Mouse (Mus musculus): ENCODE measurements around the gene St5. TPM values are rescaled to one million over a fixed set of nuclear protein-coding genes. Genes with fewer than 3 reads are reported as not detected.
A peak's percentile ranks its signal among the peaks of the same experiment; 100 is the strongest.

The St5 gene
- polyA plus RNA-seq, 1 experiment from 2014 or later = 68.7 TPM

- no peak for DNase-seq (ENCODE audit: low spot score)
Observed at GRCm38 (mm10) chr7:109641102-109641501, 62.3 kb downstream of the St5 start.

DNA sequence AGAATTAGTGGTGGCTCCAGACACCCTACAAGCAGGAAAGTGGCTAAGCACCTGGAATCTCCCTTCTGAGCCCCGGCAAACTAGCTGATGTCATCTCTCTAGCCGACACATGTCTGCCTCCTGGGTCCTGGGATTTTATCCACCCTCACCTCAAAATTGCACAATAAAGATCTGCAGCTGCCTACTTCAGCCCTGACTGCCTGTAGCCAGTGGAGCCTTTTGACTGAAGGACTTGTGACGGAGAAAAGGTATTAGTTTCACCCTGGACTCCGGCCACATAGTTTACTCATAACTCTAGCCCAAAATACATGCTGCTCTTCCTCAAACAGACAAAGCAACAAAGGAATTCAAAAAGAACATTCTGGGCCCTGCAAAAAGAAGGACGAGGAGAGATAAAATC lies 66.0 kb downstream of the St5 start:
- Histone ChIP-seq H3K27me3 (replicated peaks; ENCODE audit: control insufficient read depth, insufficient read depth, low read length) (no peaks in the 10 kb centered on the region), H3K4me2 (ENCODE audit: low read length) (no peak overlapping the region), H3K9me3 (ENCODE audit: control insufficient read depth, low read length) (no peaks in the 10 kb centered on the region), H3K36me3 (ENCODE audit: control insufficient read depth, insufficient read depth, low read length) (no peaks in the 10 kb centered on the region), H3K9ac (ENCODE audit: low read length) (no peak overlapping the region), H3K4me1 (replicated peaks; ENCODE audit: control insufficient read depth, insufficient read depth, low read length) (peaks cover 20% of the 10 kb centered on the region), H3K27ac (ENCODE audit: low read depth) (no peak overlapping the region), H3K4me3 (ENCODE audit: low read depth, low read length) (no peak overlapping the region)
- no peak for ATAC-seq (replicated peaks; ENCODE audit: low FRiP score, low TSS enrichment, low read depth)
- DNase-seq (ENCODE audit: low spot score) = no peak
- 51% methylated on average over 5 of the region's 5 CpGs for WGBS

More at GRCm38 (mm10) chr7:109641102-109641501, 62.3 kb downstream of the St5 start:
- H3K4me2 ChIP-seq (ENCODE audit: low read length) = no peak overlapping the region
- no peak for ATAC-seq (replicated peaks; ENCODE audit: low FRiP score, low TSS enrichment, low read depth)
- no peaks in the 10 kb centered on the region for H3K9me3 ChIP-seq (ENCODE audit: control insufficient read depth, low read length)
- H3K4me1 ChIP-seq (replicated peaks; ENCODE audit: control insufficient read depth, insufficient read depth, low read length) = peaks cover 25% of the 10 kb centered on the region
- 55% methylated on average over 8 of the region's 8 CpGs for WGBS
- H3K36me3 ChIP-seq (ENCODE audit: control insufficient read depth, insufficient read depth, low read length) = no peaks in the 10 kb centered on the region
- no peak overlapping the region for H3K9ac ChIP-seq (ENCODE audit: low read length)
- no peaks in the 10 kb centered on the region for H3K27me3 ChIP-seq (replicated peaks; ENCODE audit: control insufficient read depth, insufficient read depth, low read length)
- no peak overlapping the region for H3K4me3 ChIP-seq (ENCODE audit: low read depth, low read length)
- 0 out of 2 replicates have a peak overlapping the region, but pooled peaks have one; percentile 16 for H3K27ac ChIP-seq (ENCODE audit: low read depth)

DNA sequence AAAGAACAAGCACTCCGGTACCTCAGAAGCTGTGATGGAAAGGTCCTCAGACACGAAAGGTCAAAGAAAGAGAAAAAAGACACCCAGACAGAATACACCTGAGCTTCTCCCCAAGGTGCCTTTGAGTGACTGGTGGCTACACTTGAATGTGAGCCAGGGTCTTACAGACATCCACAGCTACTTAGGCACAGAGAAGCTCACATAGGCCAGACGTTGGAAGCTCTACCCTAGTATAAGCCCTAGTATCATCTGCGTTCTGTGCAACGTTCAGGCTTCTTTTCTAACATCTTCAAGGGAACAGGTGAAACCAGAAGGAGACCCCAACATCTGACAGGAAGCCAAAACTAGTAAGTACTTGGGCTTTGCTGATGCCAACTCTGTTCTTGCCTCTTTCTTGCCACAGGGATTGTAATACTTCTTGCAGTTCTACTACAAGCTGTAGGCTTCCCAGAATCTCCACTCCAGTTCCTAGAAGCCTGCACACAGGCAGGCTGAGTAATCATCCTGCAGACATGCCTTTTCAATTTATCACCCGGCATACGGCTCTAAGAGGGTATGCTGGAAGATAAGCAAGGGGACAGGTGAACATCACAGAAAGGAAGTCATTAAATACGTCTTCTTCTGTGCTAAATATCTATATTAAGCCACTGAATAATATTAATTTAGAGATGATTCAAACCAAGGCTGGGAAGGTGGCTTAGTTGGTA lies 67.2 kb downstream of the St5 start:
- no peak for DNase-seq (ENCODE audit: low spot score)
- no peaks in the 10 kb centered on the region for H3K36me3 ChIP-seq (ENCODE audit: control insufficient read depth, insufficient read depth, low read length)

GRCm38 (mm10) chr7:109633404-109634085 lies 69.9 kb downstream of the St5 start:
- 84% methylated on average over 15 of the region's 15 CpGs for WGBS
- H3K4me1 ChIP-seq (replicated peaks; ENCODE audit: control insufficient read depth, insufficient read depth, low read length) = peaks cover 23% of the 10 kb centered on the region
- ATAC-seq (replicated peaks; ENCODE audit: low FRiP score, low TSS enrichment, low read depth) (no peak), DNase-seq (ENCODE audit: low spot score) (no peak)
- no peak overlapping the region for H3K4me2 ChIP-seq (ENCODE audit: low read length)
- H3K36me3 ChIP-seq (ENCODE audit: control insufficient read depth, insufficient read depth, low read length) = no peaks in the 10 kb centered on the region
- no peaks in the 10 kb centered on the region for H3K27me3 ChIP-seq (replicated peaks; ENCODE audit: control insufficient read depth, insufficient read depth, low read length)
- no peak overlapping the region for H3K9ac ChIP-seq (ENCODE audit: low read length)
- H3K27ac ChIP-seq (ENCODE audit: low read depth) = no peak overlapping the region
- no peak overlapping the region for H3K4me3 ChIP-seq (ENCODE audit: low read depth, low read length)
- H3K9me3 ChIP-seq (ENCODE audit: control insufficient read depth, low read length) = no peaks in the 10 kb centered on the region

More for the DNA sequence above, 67.2 kb downstream of the St5 start:
- H3K4me3 ChIP-seq (ENCODE audit: low read depth, low read length) = no peak overlapping the region
- ATAC-seq (replicated peaks; ENCODE audit: low FRiP score, low TSS enrichment, low read depth) = no peak
- no peaks in the 10 kb centered on the region for H3K9me3 ChIP-seq (ENCODE audit: control insufficient read depth, low read length)
- H3K27me3 ChIP-seq (replicated peaks; ENCODE audit: control insufficient read depth, insufficient read depth, low read length) = no peaks in the 10 kb centered on the region
- H3K4me1 ChIP-seq (replicated peaks; ENCODE audit: control insufficient read depth, insufficient read depth, low read length) = peaks cover 10% of the 10 kb centered on the region
- no peak overlapping the region for H3K9ac ChIP-seq (ENCODE audit: low read length)
- no peak overlapping the region for H3K4me2 ChIP-seq (ENCODE audit: low read length)
- no peak overlapping the region for H3K27ac ChIP-seq (ENCODE audit: low read depth)
- WGBS = 71% methylated on average over 8 of the region's 8 CpGs

DNA sequence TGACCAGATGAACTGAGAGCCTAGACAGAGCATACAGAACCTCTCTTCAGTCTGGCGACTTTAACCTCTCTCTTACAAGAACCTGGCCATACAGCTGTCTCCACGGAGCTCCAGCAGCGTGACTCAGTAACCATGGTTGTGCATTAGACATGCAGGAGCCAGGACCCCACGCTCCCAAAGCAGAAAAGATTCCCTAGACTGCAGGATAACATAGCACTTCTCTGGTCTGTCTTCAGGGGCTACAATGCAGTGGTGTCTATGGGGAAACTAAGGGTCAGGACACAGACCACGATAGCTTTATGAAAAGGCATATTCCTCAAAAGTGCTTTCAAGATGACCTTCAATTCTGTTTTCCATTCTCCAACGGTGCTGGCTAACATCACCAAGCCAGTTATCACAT lies 72.1 kb downstream of the St5 start:
- Histone ChIP-seq H3K9ac (ENCODE audit: low read length) (no peak overlapping the region), H3K27me3 (replicated peaks; ENCODE audit: control insufficient read depth, insufficient read depth, low read length) (no peaks in the 10 kb centered on the region), H3K4me2 (ENCODE audit: low read length) (no peak overlapping the region), H3K36me3 (ENCODE audit: control insufficient read depth, insufficient read depth, low read length) (no peaks in the 10 kb centered on the region), H3K27ac (ENCODE audit: low read depth) (no peak overlapping the region), H3K9me3 (ENCODE audit: control insufficient read depth, low read length) (no peaks in the 10 kb centered on the region), H3K4me1 (replicated peaks; ENCODE audit: control insufficient read depth, insufficient read depth, low read length) (peaks cover 15% of the 10 kb centered on the region), H3K4me3 (ENCODE audit: low read depth, low read length) (no peak overlapping the region)
- no peak for ATAC-seq (replicated peaks; ENCODE audit: low FRiP score, low TSS enrichment, low read depth)
- no peak for DNase-seq (ENCODE audit: low spot score)
- WGBS = 78% methylated on average over 6 of the region's 6 CpGs

DNA sequence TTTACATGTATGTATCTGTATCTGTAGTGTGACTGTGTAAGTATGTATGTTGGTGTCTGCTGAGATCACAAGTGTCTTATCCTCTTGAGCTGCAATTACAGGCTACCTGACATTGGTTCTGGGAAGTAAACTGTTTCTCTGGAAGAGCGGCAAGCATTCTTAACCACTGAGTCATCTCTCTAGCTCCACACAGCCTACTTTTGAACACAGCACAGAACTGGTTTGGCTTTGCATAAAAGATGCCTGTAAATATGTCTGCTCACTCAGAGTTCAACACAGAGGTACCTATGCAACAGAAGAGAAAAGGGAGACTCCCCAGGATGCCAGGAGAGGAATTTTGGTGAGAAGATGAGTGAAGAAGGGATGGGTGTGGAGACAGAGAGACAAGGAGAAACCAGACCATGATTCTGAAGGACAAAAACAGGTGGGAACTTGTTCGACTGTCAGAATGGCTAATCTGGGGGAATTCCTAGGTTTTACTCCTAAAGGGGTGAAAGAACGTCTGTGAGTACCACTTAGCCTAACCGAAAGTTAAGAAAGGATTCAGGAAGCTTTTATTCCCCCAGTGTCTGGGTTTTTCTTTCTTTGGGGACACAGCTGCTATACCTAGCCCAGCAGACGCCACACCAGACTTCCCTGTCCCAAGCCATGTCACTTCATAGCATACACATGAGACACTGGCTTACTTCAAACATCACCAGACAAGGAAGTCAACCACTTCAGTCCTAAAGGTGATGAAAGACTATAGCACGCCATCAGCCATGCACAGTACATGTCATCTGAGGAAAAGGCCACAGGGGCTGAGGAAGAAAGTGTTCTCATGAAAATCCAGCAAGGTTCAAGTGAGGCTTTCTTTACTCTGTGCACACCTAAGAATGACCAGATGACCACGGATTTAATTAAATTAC lies 73.3 kb downstream of the St5 start:
- H3K36me3 ChIP-seq (ENCODE audit: control insufficient read depth, insufficient read depth, low read length) = no peaks in the 10 kb centered on the region
- H3K9me3 ChIP-seq (ENCODE audit: control insufficient read depth, low read length) = no peaks in the 10 kb centered on the region
- DNase-seq (ENCODE audit: low spot score) (no peak), ATAC-seq (replicated peaks; ENCODE audit: low FRiP score, low TSS enrichment, low read depth) (no peak)
- H3K4me3 ChIP-seq (ENCODE audit: low read depth, low read length) = no peak overlapping the region
- H3K4me1 ChIP-seq (replicated peaks; ENCODE audit: control insufficient read depth, insufficient read depth, low read length) = peaks cover 15% of the 10 kb centered on the region
- H3K27ac ChIP-seq (ENCODE audit: low read depth) = no peak overlapping the region
- 62% methylated on average over 7 of the region's 7 CpGs for WGBS
- H3K9ac ChIP-seq (ENCODE audit: low read length) = no peak overlapping the region
- no peaks in the 10 kb centered on the region for H3K27me3 ChIP-seq (replicated peaks; ENCODE audit: control insufficient read depth, insufficient read depth, low read length)
- no peak overlapping the region for H3K4me2 ChIP-seq (ENCODE audit: low read length)

- ATAC-seq (replicated peaks; ENCODE audit: low FRiP score, low TSS enrichment, low read depth) (no peak), DNase-seq (ENCODE audit: low spot score) (no peak)
- no peaks in the 10 kb centered on the region for H3K27me3 ChIP-seq (replicated peaks; ENCODE audit: control insufficient read depth, insufficient read depth, low read length)
- H3K27ac ChIP-seq (ENCODE audit: low read depth) = peak overlapping the region; percentile 59; the same call in 1 of the 2 replicates
- 33% methylated on average over 9 of the region's 9 CpGs for WGBS
- H3K4me3 ChIP-seq (ENCODE audit: low read depth, low read length) = no peak overlapping the region
- no peak overlapping the region for H3K4me2 ChIP-seq (ENCODE audit: low read length)
- H3K36me3 ChIP-seq (ENCODE audit: control insufficient read depth, insufficient read depth, low read length) = no peaks in the 10 kb centered on the region
- H3K9me3 ChIP-seq (ENCODE audit: control insufficient read depth, low read length) = no peaks in the 10 kb centered on the region
- H3K4me1 ChIP-seq (replicated peaks; ENCODE audit: control insufficient read depth, insufficient read depth, low read length) = peaks cover 15% of the 10 kb centered on the region
- no peak overlapping the region for H3K9ac ChIP-seq (ENCODE audit: low read length)
Observed at GRCm38 (mm10) chr7:109628935-109629609, 74.3 kb downstream of the St5 start.

DNA sequence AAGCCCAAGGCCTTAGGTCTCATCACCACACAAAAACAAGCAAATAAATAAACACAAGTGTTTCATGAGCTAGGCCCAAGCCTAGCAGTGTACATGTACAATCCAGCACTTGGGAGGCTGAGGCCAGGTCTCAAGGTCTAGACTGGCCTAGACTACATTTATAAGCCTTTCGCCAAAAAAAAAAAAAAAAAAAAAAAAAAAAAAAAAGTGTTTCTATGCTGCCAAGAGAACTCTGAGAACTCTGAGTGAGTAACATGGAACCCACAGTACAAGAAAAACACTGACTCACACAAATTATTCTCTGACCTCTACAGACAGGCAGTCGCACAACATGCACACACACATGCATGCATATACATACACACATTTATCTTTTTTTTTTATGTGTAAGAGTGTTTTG lies 75.6 kb downstream of the St5 start:
- Histone ChIP-seq H3K9ac (ENCODE audit: low read length) (no peak overlapping the region), H3K4me1 (replicated peaks; ENCODE audit: control insufficient read depth, insufficient read depth, low read length) (peaks cover 15% of the 10 kb centered on the region), H3K36me3 (ENCODE audit: control insufficient read depth, insufficient read depth, low read length) (no peaks in the 10 kb centered on the region), H3K4me3 (ENCODE audit: low read depth, low read length) (no peak overlapping the region), H3K27ac (ENCODE audit: low read depth) (no peak overlapping the region), H3K4me2 (ENCODE audit: low read length) (no peak overlapping the region), H3K9me3 (ENCODE audit: control insufficient read depth, low read length) (no peaks in the 10 kb centered on the region), H3K27me3 (replicated peaks; ENCODE audit: control insufficient read depth, insufficient read depth, low read length) (no peaks in the 10 kb centered on the region)
- ATAC-seq (replicated peaks; ENCODE audit: low FRiP score, low TSS enrichment, low read depth) (no peak), DNase-seq (ENCODE audit: low spot score) (no peak)
- 92% methylated on average over 2 of the region's 2 CpGs for WGBS

All from intestine, embryonic 14.5 days (tissue).